Mouse (Mus musculus) heart, embryonic 15.5 days (tissue): ENCODE measurements at regions not wholly inside any gene's neighbourhood (a gene's known extent, or its start where the extent isn't known, plus 50 kb on each side); places are given as distances from the start of the nearest gene placed in this dataset.

Experiments
- ATAC-seq: fragments of 200-750 bp; cut with Nextera tagmentation; replicated peaks from 2 replicates; pipeline ENCODE4 v1.8.0; 2017; ENCODE audit warnings: low read depth, moderate TSS enrichment; ENCODE audit not compliant: insufficient number of reproducible peaks, insufficient read depth, low FRiP score
- H3K27ac ChIP-seq: fragments of 300-500 bp; sonication (generic); 2 replicates; pipeline ENCODE4 v1.5.1; 2015; ENCODE audit warnings: mild to moderate bottlenecking, inconsistent platforms
- H3K27me3 ChIP-seq: fragments of 300-500 bp; sonication (generic); 2 replicates; pipeline ENCODE4 v1.6.1; 2015; ENCODE audit warnings: inconsistent platforms
- H3K36me3 ChIP-seq: fragments of 300-500 bp; sonication (generic); 2 replicates; pipeline ENCODE4 v1.6.1; 2015; ENCODE audit warnings: mild to moderate bottlenecking, inconsistent platforms
- H3K4me1 ChIP-seq: fragments of 300-500 bp; sonication (generic); replicated peaks from 2 replicates; pipeline ENCODE4 v1.6.1; 2015; ENCODE audit warnings: inconsistent platforms
- H3K4me2 ChIP-seq: fragments of 300-500 bp; sonication (generic); 2 replicates; pipeline ENCODE4 v1.6.1; 2015; ENCODE audit warnings: inconsistent platforms, mild to moderate bottlenecking, moderate library complexity
- H3K4me3 ChIP-seq: fragments of 300-500 bp; sonication (generic); 2 replicates; pipeline ENCODE4 v1.5.1; 2015; ENCODE audit warnings: mild to moderate bottlenecking, inconsistent platforms
- H3K9ac ChIP-seq: fragments of 300-500 bp; sonication (generic); 2 replicates; pipeline ENCODE4 v1.6.1; 2015; ENCODE audit warnings: mild to moderate bottlenecking, inconsistent platforms
- H3K9me3 ChIP-seq: fragments of 300-500 bp; sonication (generic); replicated peaks from 2 replicates; pipeline ENCODE4 v1.6.1; 2016; ENCODE audit warnings: inconsistent platforms
- WGBS: fragments of 180-500 bp; shearing (Covaris S2); methylation state at CpG from one replicate; pipeline ENCODE4 v1.1.7; 2015; ENCODE audit warnings: mixed read lengths; 5-methylcytosine and 5-hydroxymethylcytosine counted together

GRCm38 (mm10) chr1:78050231-78050630, 146.7 kb downstream of the Pax3 start:
- no peaks in the 10 kb centered on the region for H3K9me3 ChIP-seq
- no peaks in the 10 kb centered on the region for H3K27me3 ChIP-seq
- 80% methylated on average over 3 of the region's 3 CpGs for WGBS
- no peak overlapping the region for H3K4me3 ChIP-seq
- no peaks in the 10 kb centered on the region for H3K36me3 ChIP-seq
- no peaks in the 10 kb centered on the region for H3K4me1 ChIP-seq
- H3K4me2 ChIP-seq, result no peak overlapping the region
- ATAC-seq, result no peak
- no peak overlapping the region for H3K9ac ChIP-seq
- no peak overlapping the region for H3K27ac ChIP-seq

- WGBS, result 70% methylated on average over 2 of the region's 2 CpGs
- Histone ChIP-seq H3K4me2 (no peak overlapping the region), H3K36me3 (no peaks in the 10 kb centered on the region), H3K4me3 (no peak overlapping the region), H3K4me1 (no peaks in the 10 kb centered on the region), H3K27me3 (no peaks in the 10 kb centered on the region), H3K9me3 (no peaks in the 10 kb centered on the region), H3K27ac (no peak overlapping the region), H3K9ac (no peak overlapping the region)
- no peak for ATAC-seq
These were observed 164.6 kb downstream of the Pax3 start for GRCm38 (mm10) chr1:78032336-78032735.

- Histone ChIP-seq H3K4me1 (peaks cover 4% of the 10 kb centered on the region), H3K4me3 (no peak overlapping the region), H3K27ac (0 out of 2 replicates have a peak overlapping the region, but pooled peaks have one; percentile 2), H3K9me3 (no peaks in the 10 kb centered on the region), H3K4me2 (no peak overlapping the region), H3K9ac (no peak overlapping the region), H3K27me3 (no peaks in the 10 kb centered on the region), H3K36me3 (no peaks in the 10 kb centered on the region)
- no peak for ATAC-seq
- 48% methylated on average over 6 of the region's 6 CpGs for WGBS
These were observed 175.2 kb downstream of the Pax3 start for GRCm38 (mm10) chr1:78021766-78022165.

GRCm38 (mm10) chr1:78021014-78021413, 175.9 kb downstream of the Pax3 start:
- Histone ChIP-seq H3K9me3 (no peaks in the 10 kb centered on the region), H3K9ac (no peak overlapping the region), H3K27me3 (no peaks in the 10 kb centered on the region), H3K4me2 (no peak overlapping the region), H3K4me3 (no peak overlapping the region), H3K36me3 (no peaks in the 10 kb centered on the region), H3K4me1 (peaks cover 7% of the 10 kb centered on the region), H3K27ac (peak overlapping the region; percentile 25)
- WGBS, result 60% methylated on average over 6 of the region's 6 CpGs
- no peak for ATAC-seq

- H3K27me3 ChIP-seq, result no peaks in the 10 kb centered on the region
- H3K9me3 ChIP-seq, result no peaks in the 10 kb centered on the region
- ATAC-seq, result no peak
- H3K4me2 ChIP-seq, result no peak overlapping the region
- WGBS, result 67% methylated on average over 6 of the region's 6 CpGs
- H3K4me1 ChIP-seq, result peaks cover 7% of the 10 kb centered on the region
- no peak overlapping the region for H3K27ac ChIP-seq
- no peak overlapping the region for H3K4me3 ChIP-seq
- no peaks in the 10 kb centered on the region for H3K36me3 ChIP-seq
- H3K9ac ChIP-seq, result no peak overlapping the region
These were observed 178.9 kb downstream of the Pax3 start for GRCm38 (mm10) chr1:78017949-78018617.

- ATAC-seq, result no peak
- Histone ChIP-seq H3K27me3 (no peaks in the 10 kb centered on the region), H3K36me3 (no peaks in the 10 kb centered on the region), H3K4me3 (no peak overlapping the region), H3K4me2 (no peak overlapping the region), H3K9me3 (no peaks in the 10 kb centered on the region), H3K9ac (no peak overlapping the region), H3K27ac (no peak overlapping the region), H3K4me1 (peaks cover 3% of the 10 kb centered on the region)
- WGBS, result 57% methylated on average over 18 of the region's 18 CpGs
These were observed 180.2 kb downstream of the Pax3 start for GRCm38 (mm10) chr1:78016541-78017267.

- H3K9ac ChIP-seq, result no peak overlapping the region
- no peaks in the 10 kb centered on the region for H3K9me3 ChIP-seq
- H3K36me3 ChIP-seq, result no peaks in the 10 kb centered on the region
- H3K27me3 ChIP-seq, result no peaks in the 10 kb centered on the region
- H3K4me3 ChIP-seq, result no peak overlapping the region
- no peak overlapping the region for H3K4me2 ChIP-seq
- ATAC-seq, result no peak
- no peak overlapping the region for H3K27ac ChIP-seq
- WGBS, result 64% methylated on average over 3 of the region's 3 CpGs
- peaks cover 3% of the 10 kb centered on the region; the same call in 1 of the 2 replicates for H3K4me1 ChIP-seq
These were observed 180.9 kb downstream of the Pax3 start for GRCm38 (mm10) chr1:78015999-78016398.

- Histone ChIP-seq H3K27ac (no peak overlapping the region), H3K4me3 (no peak overlapping the region), H3K9me3 (no peaks in the 10 kb centered on the region), H3K36me3 (no peaks in the 10 kb centered on the region), H3K4me1 (peaks cover 3% of the 10 kb centered on the region; the same call in 1 of the 2 replicates), H3K4me2 (no peak overlapping the region), H3K27me3 (no peaks in the 10 kb centered on the region), H3K9ac (no peak overlapping the region)
- ATAC-seq, result no peak
- 55% methylated on average over 3 of the region's 3 CpGs for WGBS
These were observed 183.5 kb downstream of the Pax3 start for GRCm38 (mm10) chr1:78013396-78013795.

GRCm38 (mm10) chr1:78008811-78009410, 188.0 kb downstream of the Pax3 start:
- no peak for ATAC-seq
- no peaks in the 10 kb centered on the region for H3K27me3 ChIP-seq
- 28% methylated on average over 16 of the region's 16 CpGs for WGBS
- H3K9me3 ChIP-seq, result no peaks in the 10 kb centered on the region
- no peaks in the 10 kb centered on the region for H3K36me3 ChIP-seq
- H3K9ac ChIP-seq, result no peak overlapping the region
- no peak overlapping the region for H3K27ac ChIP-seq
- peak overlapping the region; percentile 9; the same call in 1 of the 2 replicates for H3K4me2 ChIP-seq
- H3K4me1 ChIP-seq, result no peaks in the 10 kb centered on the region
- H3K4me3 ChIP-seq, result no peak overlapping the region

- Histone ChIP-seq H3K9me3 (no peaks in the 10 kb centered on the region), H3K27ac (no peak overlapping the region), H3K4me1 (no peaks in the 10 kb centered on the region), H3K4me2 (no peak overlapping the region), H3K4me3 (no peak overlapping the region), H3K27me3 (no peaks in the 10 kb centered on the region), H3K36me3 (no peaks in the 10 kb centered on the region), H3K9ac (no peak overlapping the region)
- no peak for ATAC-seq
- WGBS, result 86% methylated on average over 3 of the region's 3 CpGs
These were observed 192.6 kb downstream of the Pax3 start for GRCm38 (mm10) chr1:78004376-78004775.

- H3K4me1 ChIP-seq, result no peaks in the 10 kb centered on the region
- H3K9ac ChIP-seq, result no peak overlapping the region
- no peak for ATAC-seq
- no peak overlapping the region for H3K27ac ChIP-seq
- H3K4me3 ChIP-seq, result no peak overlapping the region
- H3K36me3 ChIP-seq, result no peaks in the 10 kb centered on the region
- WGBS, result 84% methylated on average over 3 of the region's 3 CpGs
- no peaks in the 10 kb centered on the region for H3K27me3 ChIP-seq
- no peaks in the 10 kb centered on the region for H3K9me3 ChIP-seq
- H3K4me2 ChIP-seq, result no peak overlapping the region
These were observed 198.2 kb downstream of the Pax3 start for GRCm38 (mm10) chr1:77998727-77999126.
